Mouse (Mus musculus) olfactory bulb, adult 2 months (tissue): Measurements from ENCODE around the gene Ube2ql1.

Experiments
- CTCF ChIP-seq: fragments of 200-500 bp; IDR thresholded peaks from 2 replicates; pipeline ENCODE4 v1.5.1; 2012; ENCODE audit warnings: low read depth, mild to moderate bottlenecking, low read length, moderate library complexity; ENCODE audit not compliant: insufficient read depth
- POLR2A ChIP-seq: fragments of 200-500 bp; IDR thresholded peaks from 2 replicates; pipeline ENCODE4 v1.6.1; 2012; ENCODE audit warnings: mild to moderate bottlenecking, low read depth, low read length, moderate library complexity; ENCODE audit not compliant: insufficient read depth

DNA sequence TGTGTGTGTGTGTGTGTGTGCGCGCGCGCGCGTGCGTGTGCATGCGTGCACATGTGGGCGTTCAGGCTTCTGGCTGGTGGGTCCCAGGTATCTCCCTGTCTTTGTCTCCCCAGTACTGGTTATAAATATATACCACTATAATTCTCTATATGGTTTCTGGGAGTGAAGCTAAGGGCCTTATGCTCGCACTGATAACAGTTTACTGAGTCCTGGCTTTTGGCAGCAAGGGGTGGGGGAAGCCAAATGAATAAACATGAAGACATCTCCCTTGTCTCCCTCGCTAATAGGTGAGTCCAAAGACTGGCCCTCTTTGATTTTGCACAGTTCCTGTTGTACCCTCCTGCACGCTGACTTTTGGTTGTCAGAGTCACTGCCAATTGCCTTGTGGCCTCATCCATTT lies 32.2 kb downstream of the Ube2ql1 start:
- TF ChIP-seq CTCF (no peak), POLR2A (no peak)
